Mouse (Mus musculus) B cell, adult 67 days (primary cell): ENCODE data around the gene Olfr630. TPM values are rescaled to one million over a fixed set of nuclear protein-coding genes. Genes with fewer than 3 reads are reported as not detected.

Experiments used
- total RNA-seq, 2 experiments: library from RNA; stranded (reverse); gene quantifications; 4 replicates each; pipeline ENCODE4 v1.2.4; 2023

Olfr630 gene
- not detected for total RNA-seq

DNA sequence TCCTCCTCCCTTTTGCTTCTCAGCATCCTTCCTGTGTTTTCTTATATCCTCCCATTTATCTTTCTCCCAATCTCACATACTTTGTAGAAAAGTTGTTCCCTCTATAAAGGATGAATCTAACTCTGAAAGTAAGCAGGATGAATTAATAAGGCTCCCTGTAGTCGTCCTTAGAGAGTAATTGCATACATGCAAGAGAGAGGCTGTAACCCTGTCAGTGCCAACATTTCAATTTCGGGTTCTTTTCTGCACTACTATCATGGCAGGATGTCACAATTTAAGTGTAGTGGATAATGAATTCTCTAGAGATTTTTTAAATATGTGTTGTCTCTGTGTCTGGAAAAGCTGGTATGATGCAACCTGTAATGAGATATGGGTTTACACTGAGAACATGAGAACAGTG lies at the start of gene Olfr630:
TSS of gene Olfr630 (minus strand) at position 101 of the 400 bp plus-strand sequence.

DNA sequence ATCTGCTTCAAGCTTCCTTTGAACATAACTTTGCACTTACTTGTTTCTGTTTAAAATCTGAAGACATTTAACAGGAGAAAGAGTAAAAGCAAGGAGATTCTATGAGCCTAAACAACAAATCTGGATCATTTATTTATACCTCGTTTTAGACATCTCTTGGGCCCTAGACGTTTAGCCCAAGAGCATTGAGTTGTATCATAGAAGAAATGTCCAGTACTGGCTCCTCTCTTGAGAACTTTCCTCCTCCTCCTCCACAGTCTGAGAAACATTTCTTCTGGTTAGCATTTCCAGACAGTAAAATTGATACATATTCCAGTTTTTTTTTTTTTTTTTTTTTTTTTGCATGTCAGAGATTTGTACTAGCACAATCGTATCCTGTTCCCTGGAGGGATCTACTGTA lies 34.6 kb upstream of the Olfr630 start, which contains the start of gene Olfr67:
TSS of gene Olfr67 (minus strand) at position 101 of the 400 bp plus-strand sequence.

DNA sequence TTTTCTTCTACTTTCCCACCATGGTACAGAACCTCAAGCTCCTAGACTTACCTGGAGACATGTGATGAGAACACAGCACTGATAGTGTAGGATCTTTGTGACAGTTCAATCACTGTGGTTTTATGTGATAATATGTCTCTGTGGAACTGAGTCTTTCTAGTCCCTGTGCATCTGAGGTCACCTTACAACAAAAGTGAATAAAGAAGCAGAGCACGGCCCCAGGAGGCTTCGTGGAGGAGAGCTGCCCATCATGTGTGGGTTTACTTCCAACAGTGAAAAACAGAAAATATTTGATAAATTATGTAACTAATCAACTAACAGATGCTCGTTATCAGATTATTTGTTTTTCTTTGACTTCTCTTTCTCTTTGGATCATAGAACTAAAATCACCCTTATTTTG lies 22.5 kb upstream of the Olfr630 start, which contains the start of gene Olfr68:
TSS of gene Olfr68 (minus strand) at position 101 of the 400 bp plus-strand sequence.

DNA sequence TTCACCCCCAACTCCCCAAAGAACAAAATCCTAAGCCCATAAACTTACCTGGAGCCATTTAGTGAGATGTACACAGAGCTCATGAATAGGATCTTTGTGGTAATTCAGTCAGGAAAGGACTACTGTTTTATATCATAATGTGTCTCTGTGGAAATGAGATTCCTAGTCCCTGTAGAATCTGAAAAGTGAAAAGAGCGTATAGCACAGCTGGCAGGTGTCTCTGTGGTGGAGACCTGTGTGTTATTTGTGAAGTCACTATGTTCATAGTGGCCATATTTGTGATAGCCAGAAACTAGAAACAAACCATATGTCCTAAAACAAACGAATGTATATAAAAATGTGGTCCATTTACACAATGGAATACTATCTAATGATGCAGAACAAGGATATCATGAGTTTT lies 14.4 kb upstream of the Olfr630 start, which contains the start of gene Olfr69:
TSS of gene Olfr69 (minus strand) at position 101 of the 400 bp plus-strand sequence.

DNA sequence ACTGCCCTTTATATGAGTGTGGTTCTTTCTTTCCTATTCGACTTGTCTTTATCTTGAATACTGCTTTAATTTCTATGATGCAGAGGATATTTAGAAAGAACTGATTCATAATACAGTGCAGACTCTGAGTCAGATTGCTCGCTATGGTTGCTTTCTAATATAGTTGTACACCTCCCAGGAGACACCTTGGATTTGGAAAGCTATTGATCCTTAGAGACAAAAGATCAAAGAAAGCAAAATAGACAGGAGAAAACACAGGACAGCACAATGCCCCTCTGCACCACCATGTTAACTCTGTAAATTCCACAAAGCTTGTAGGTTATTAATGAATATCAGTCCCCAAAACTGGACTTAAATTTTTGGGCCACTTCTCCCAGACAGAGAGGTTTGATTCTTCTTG lies 12.3 kb downstream of the Olfr630 start, which contains the start of gene Olfr629:
TSS of gene Olfr629 (minus strand) at position 101 of the 400 bp plus-strand sequence.

DNA sequence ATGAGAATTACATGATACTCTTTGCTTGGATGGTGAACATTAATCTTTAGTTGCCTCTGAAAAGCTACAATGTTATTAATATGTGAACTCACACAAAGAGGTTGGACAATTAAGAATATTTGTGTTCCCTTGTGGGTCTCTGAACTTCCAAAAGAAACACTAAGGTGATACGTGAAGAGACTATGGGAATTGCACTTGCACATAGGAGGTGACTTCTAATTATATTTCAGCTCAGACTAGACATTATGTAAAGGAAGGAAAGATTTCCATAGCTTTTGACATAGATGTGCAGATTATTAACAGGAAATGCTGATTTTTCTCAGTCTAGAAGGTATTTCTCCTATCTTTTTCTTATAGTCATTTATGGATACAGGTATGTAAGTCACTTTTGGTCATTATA lies 27.1 kb downstream of the Olfr630 start, which contains the start of gene Olfr628:
TSS of gene Olfr628 (plus strand) at position 301 of the 400 bp plus-strand sequence.

DNA sequence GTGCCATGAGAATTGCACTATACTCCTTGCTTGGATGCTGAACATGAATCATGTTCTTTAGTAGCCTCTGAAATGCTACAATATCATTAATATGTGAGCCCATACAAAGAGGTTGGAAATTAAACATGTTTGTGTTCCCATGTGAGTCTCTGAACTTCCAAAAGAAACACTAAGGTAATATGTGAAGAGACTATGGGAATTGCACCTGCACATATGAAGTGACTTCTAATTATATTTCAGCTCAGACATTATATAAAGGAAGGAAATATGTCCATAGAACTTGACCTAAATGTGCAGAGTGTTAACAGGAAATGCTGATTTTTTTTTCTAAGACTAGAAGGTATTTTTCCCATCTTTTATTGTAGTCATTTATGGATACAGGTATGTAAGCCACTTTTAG lies 42.8 kb downstream of the Olfr630 start, which contains the start of gene Olfr243:
TSS of gene Olfr243 (plus strand) at position 301 of the 400 bp plus-strand sequence.

Other genes with a start within 250 kb of the Olfr630 start
- gene Olfr610, start 245.2 kb downstream of the Olfr630 start, total RNA-seq, result not detected
- gene Olfr611, start 236.5 kb downstream of the Olfr630 start, total RNA-seq, result not detected
- not detected for gene Olfr612, start 214.6 kb downstream of the Olfr630 start, total RNA-seq
- gene Olfr613, start 209.3 kb downstream of the Olfr630 start, total RNA-seq, result not detected
- gene Olfr615, start 201.3 kb downstream of the Olfr630 start, total RNA-seq, result not detected
- gene Olfr616, start 188.2 kb downstream of the Olfr630 start, total RNA-seq, result not detected
- not detected for gene Olfr617, start 184.3 kb downstream of the Olfr630 start, total RNA-seq
- not detected for gene Olfr618, start 167.2 kb downstream of the Olfr630 start, total RNA-seq
- gene Olfr619, start 156.8 kb downstream of the Olfr630 start, total RNA-seq, result not detected
- gene Olfr620, start 144.8 kb downstream of the Olfr630 start, total RNA-seq, result not detected
- not detected for gene Olfr622, start 114.6 kb downstream of the Olfr630 start, total RNA-seq
- not detected for gene Olfr623, start 93.6 kb downstream of the Olfr630 start, total RNA-seq
- not detected for gene Olfr624, start 86.1 kb downstream of the Olfr630 start, total RNA-seq
- gene Olfr625-ps1, start 74.6 kb downstream of the Olfr630 start, total RNA-seq, result not detected
- not detected for gene Olfr243, start 42.7 kb downstream of the Olfr630 start, total RNA-seq
- gene Olfr628, start 27.0 kb downstream of the Olfr630 start, total RNA-seq, result not detected
- not detected for gene Olfr629, start 12.4 kb downstream of the Olfr630 start, total RNA-seq
- not detected for gene Olfr69, start 14.3 kb upstream of the Olfr630 start, total RNA-seq
- gene Olfr68, start 22.4 kb upstream of the Olfr630 start, total RNA-seq, result not detected
- gene Olfr67, start 34.5 kb upstream of the Olfr630 start, total RNA-seq, result not detected
- gene Hbb-bt, start 56.7 kb upstream of the Olfr630 start, total RNA-seq, result 10 to 100 TPM in 1 of 2 experiments, 1 to 10 TPM in 1; 3.1 to 49.4 TPM
- 100 to 1,000 TPM in 1 of 2 experiments, 10 to 100 TPM in 1; 22.4 to 295 TPM for gene Hbb-bs, start 70.8 kb upstream of the Olfr630 start, total RNA-seq
- not detected for gene Hbb-bh2, start 83.2 kb upstream of the Olfr630 start, total RNA-seq
- gene Hbb-bh1, start 85.8 kb upstream of the Olfr630 start, total RNA-seq, result not detected
- gene Hbb-y, start 95.9 kb upstream of the Olfr630 start, total RNA-seq, result not detected
- not detected for gene Olfr66, start 128.9 kb upstream of the Olfr630 start, total RNA-seq
- not detected for gene Olfr64, start 137.2 kb upstream of the Olfr630 start, total RNA-seq
- gene Olfr65, start 146.2 kb upstream of the Olfr630 start, total RNA-seq, result not detected
- gene Olfr631, start 171.5 kb upstream of the Olfr630 start, total RNA-seq, result not detected
- not detected for gene Olfr632, start 177.0 kb upstream of the Olfr630 start, total RNA-seq
- not detected for gene Olfr633, start 187.1 kb upstream of the Olfr630 start, total RNA-seq
- not detected for gene Olfr635, start 213.8 kb upstream of the Olfr630 start, total RNA-seq
- not detected for gene Olfr638, start 241.4 kb upstream of the Olfr630 start, total RNA-seq